Mouse (Mus musculus): ENCODE data around the gene Slc5a10. TPM values are rescaled to one million over a fixed set of nuclear protein-coding genes. Genes with fewer than 3 reads are reported as not detected.
A peak's percentile ranks its signal among the peaks of the same experiment; 100 is the strongest.

Slc5a10 gene
- polyA plus RNA-seq, 2 experiments = 0.04 TPM; not detected in 1

GRCm38 (mm10) chr11:61674839-61675159, 45.8 kb downstream of the Slc5a10 start:
- WGBS = 7% methylated on average over 8 of the region's 8 CpGs
- H3K4me1 ChIP-seq (ENCODE audit: control insufficient read depth, insufficient read depth, low read length) = peaks cover 19% of the 10 kb centered on the region
- no peak overlapping the region for H3K27ac ChIP-seq (replicated peaks; ENCODE audit: low read depth, low read length)
- no peaks in the 10 kb centered on the region for H3K27me3 ChIP-seq (ENCODE audit: control insufficient read depth, insufficient read depth, low read length)
- no peak overlapping the region for H3K9ac ChIP-seq (ENCODE audit: low read depth, low read length, severe bottlenecking)
- TF ChIP-seq POLR2A (IDR thresholded peaks at IDR 0.05; ENCODE audit: borderline replicate concordance, extremely low read depth, insufficient read depth, insufficient read length) = no peak
- DNase-seq (ENCODE audit: low spot score) (peak; percentile 66), ATAC-seq (ENCODE audit: low FRiP score, low read depth) (peak; percentile 20; the same call in 1 of the 2 replicates)
- no peaks in the 10 kb centered on the region for H3K36me3 ChIP-seq (ENCODE audit: control insufficient read depth, insufficient read depth, low read length)
- H3K4me2 ChIP-seq (replicated peaks; ENCODE audit: low read depth, low read length, severe bottlenecking) = 0 out of 2 replicates have a peak overlapping the region, but pooled peaks have one; percentile 19
- H3K4me3 ChIP-seq (replicated peaks; ENCODE audit: low read length) = no peak overlapping the region
- H3K9me3 ChIP-seq (ENCODE audit: control insufficient read depth, low read length) = no peaks in the 10 kb centered on the region

GRCm38 (mm10) chr11:61674151-61674838, 46.3 kb downstream of the Slc5a10 start:
- H3K4me3 ChIP-seq (replicated peaks; ENCODE audit: low read length) = no peak overlapping the region
- H3K27ac ChIP-seq (replicated peaks; ENCODE audit: low read depth, low read length) = no peak overlapping the region
- no peaks in the 10 kb centered on the region for H3K36me3 ChIP-seq (ENCODE audit: control insufficient read depth, insufficient read depth, low read length)
- 0 out of 2 replicates have a peak overlapping the region, but pooled peaks have one; percentile 19 for H3K4me2 ChIP-seq (replicated peaks; ENCODE audit: low read depth, low read length, severe bottlenecking)
- no peak overlapping the region for H3K9ac ChIP-seq (ENCODE audit: low read depth, low read length, severe bottlenecking)
- ATAC-seq (ENCODE audit: low FRiP score, low read depth) = 0 out of 2 replicates have a peak, but pooled peaks have one; percentile 14
- H3K4me1 ChIP-seq (ENCODE audit: control insufficient read depth, insufficient read depth, low read length) = peaks cover 19% of the 10 kb centered on the region
- no peaks in the 10 kb centered on the region for H3K9me3 ChIP-seq (ENCODE audit: control insufficient read depth, low read length)
- no peaks in the 10 kb centered on the region for H3K27me3 ChIP-seq (ENCODE audit: control insufficient read depth, insufficient read depth, low read length)
- no peak for TF ChIP-seq POLR2A (IDR thresholded peaks at IDR 0.05; ENCODE audit: borderline replicate concordance, extremely low read depth, insufficient read depth, insufficient read length)
- WGBS = 26% methylated on average over 18 of the region's 19 CpGs
- DNase-seq (ENCODE audit: low spot score) = no peak

- Histone ChIP-seq H3K4me3 (replicated peaks; ENCODE audit: low read length) (no peak overlapping the region), H3K9ac (ENCODE audit: low read depth, low read length, severe bottlenecking) (no peak overlapping the region), H3K27me3 (ENCODE audit: control insufficient read depth, insufficient read depth, low read length) (no peaks in the 10 kb centered on the region), H3K36me3 (ENCODE audit: control insufficient read depth, insufficient read depth, low read length) (no peaks in the 10 kb centered on the region), H3K27ac (replicated peaks; ENCODE audit: low read depth, low read length) (no peak overlapping the region), H3K4me1 (ENCODE audit: control insufficient read depth, insufficient read depth, low read length) (peaks cover 19% of the 10 kb centered on the region), H3K9me3 (ENCODE audit: control insufficient read depth, low read length) (no peaks in the 10 kb centered on the region), H3K4me2 (replicated peaks; ENCODE audit: low read depth, low read length, severe bottlenecking) (no peak overlapping the region)
- ATAC-seq (ENCODE audit: low FRiP score, low read depth) = no peak
- WGBS = 32% methylated on average over 7 of the region's 8 CpGs
- no peak for DNase-seq (ENCODE audit: low spot score)
- no peak for TF ChIP-seq POLR2A (IDR thresholded peaks at IDR 0.05; ENCODE audit: borderline replicate concordance, extremely low read depth, insufficient read depth, insufficient read length)
These were observed 46.9 kb downstream of the Slc5a10 start for GRCm38 (mm10) chr11:61673686-61674085.

- Histone ChIP-seq H3K27me3 (ENCODE audit: control insufficient read depth, insufficient read depth, low read length) (no peaks in the 10 kb centered on the region), H3K4me1 (ENCODE audit: control insufficient read depth, insufficient read depth, low read length) (peaks cover 19% of the 10 kb centered on the region), H3K36me3 (ENCODE audit: control insufficient read depth, insufficient read depth, low read length) (no peaks in the 10 kb centered on the region), H3K4me3 (replicated peaks; ENCODE audit: low read length) (no peak overlapping the region), H3K9me3 (ENCODE audit: control insufficient read depth, low read length) (no peaks in the 10 kb centered on the region), H3K4me2 (replicated peaks; ENCODE audit: low read depth, low read length, severe bottlenecking) (no peak overlapping the region), H3K9ac (ENCODE audit: low read depth, low read length, severe bottlenecking) (no peak overlapping the region), H3K27ac (replicated peaks; ENCODE audit: low read depth, low read length) (no peak overlapping the region)
- no peak for DNase-seq (ENCODE audit: low spot score)
- 57% methylated on average over 19 of the region's 19 CpGs for WGBS
- no peak for TF ChIP-seq POLR2A (IDR thresholded peaks at IDR 0.05; ENCODE audit: borderline replicate concordance, extremely low read depth, insufficient read depth, insufficient read length)
- no peak for ATAC-seq (ENCODE audit: low FRiP score, low read depth)
These were observed 48.7 kb downstream of the Slc5a10 start for GRCm38 (mm10) chr11:61671781-61672383.

GRCm38 (mm10) chr11:61669492-61670490, 50.8 kb downstream of the Slc5a10 start:
- Histone ChIP-seq H3K27ac (replicated peaks; ENCODE audit: low read depth, low read length) (no peak overlapping the region), H3K4me3 (replicated peaks; ENCODE audit: low read length) (no peak overlapping the region), H3K4me1 (ENCODE audit: control insufficient read depth, insufficient read depth, low read length) (peaks cover 8% of the 10 kb centered on the region), H3K4me2 (replicated peaks; ENCODE audit: low read depth, low read length, severe bottlenecking) (no peak overlapping the region), H3K9me3 (ENCODE audit: control insufficient read depth, low read length) (no peaks in the 10 kb centered on the region), H3K9ac (ENCODE audit: low read depth, low read length, severe bottlenecking) (no peak overlapping the region), H3K27me3 (ENCODE audit: control insufficient read depth, insufficient read depth, low read length) (no peaks in the 10 kb centered on the region), H3K36me3 (ENCODE audit: control insufficient read depth, insufficient read depth, low read length) (no peaks in the 10 kb centered on the region)
- no peak for TF ChIP-seq POLR2A (IDR thresholded peaks at IDR 0.05; ENCODE audit: borderline replicate concordance, extremely low read depth, insufficient read depth, insufficient read length)
- ATAC-seq (ENCODE audit: low FRiP score, low read depth) (no peak), DNase-seq (ENCODE audit: low spot score) (no peak)
- WGBS = 57% methylated on average over 14 of the region's 14 CpGs
